ENCODE assay signal across 17 mouse cellular contexts in genomic region chr10:58644194-58644593, GRCm38 (mm10). TPM values are rescaled to one million over a fixed set of nuclear protein-coding genes. Genes with fewer than 3 reads are reported as not detected.
DNase-seq lines count a peak whose midpoint lies in the region; ATAC-seq and TF ChIP-seq lines count a peak whose summit lies in the region.
"Had no signal": no experiment of that assay in that cellular context is flagged by ENCODE, and none has a peak within 500 bp of the region (broad histone marks: within the 10 kb centered on the region; RNA-seq: fewer than 3 reads in every experiment).

No protein-coding gene starts in this region.

- H3K27ac ChIP-seq in cerebellum, adult 2 months (ENCODE audit: insufficient read depth, low read length): no peak overlapping the region
- H3K27ac ChIP-seq in lung, embryonic 15.5 days: no peak overlapping the region
- no peak overlapping the region for H3K27ac ChIP-seq in liver, embryonic 12.5 days
- H3K27ac ChIP-seq: forebrain, embryonic 10.5 days; heart, embryonic 13.5 days; hindbrain, embryonic 13.5 days had no signal

- peaks cover 7% of the 10 kb centered on the region for H3K4me1 ChIP-seq in cerebellum, adult 2 months (ENCODE audit: control insufficient read depth, insufficient read depth, low read length)
- H3K4me1 ChIP-seq in lung, embryonic 15.5 days: peaks cover 29% of the 10 kb centered on the region
- H3K4me1 ChIP-seq in liver, embryonic 12.5 days: no peaks in the 10 kb centered on the region
- H3K4me1 ChIP-seq: megakaryocyte, embryonic 14.5 days had no signal

- H3K27me3 ChIP-seq in cerebellum, adult 2 months (ENCODE audit: control insufficient read depth, insufficient read depth, low read length): no peaks in the 10 kb centered on the region; the same call in 1 of the 2 replicates
- H3K27me3 ChIP-seq in lung, embryonic 15.5 days: no peaks in the 10 kb centered on the region
- no peaks in the 10 kb centered on the region for H3K27me3 ChIP-seq in liver, embryonic 12.5 days (replicated peaks)
- H3K27me3 ChIP-seq: heart, embryonic 13.5 days; hindbrain, embryonic 13.5 days; megakaryocyte, embryonic 14.5 days had no signal

- peak; percentile 12 for DNase-seq in kidney, postnatal 14 days
- DNase-seq in kidney, postnatal 4 days: no peak
- peak; percentile 65 for DNase-seq in brain, adult 2 months (ENCODE audit: low read depth, low spot score)
- peak; percentile 65 to 79 for DNase-seq in cerebellum, adult 2 months
- no peak for DNase-seq in frontal cortex, postnatal 14 days (ENCODE audit: low spot score in 2 of 2)
- no peak for DNase-seq in urinary bladder, postnatal 36 days (ENCODE audit: low spot score in 2 of 2)
- DNase-seq: adrenal gland, postnatal 10 days; B cell, adult 2 months; kidney, adult 2 months; liver; thymus, postnatal 25 days had no signal

- no peaks in the 10 kb centered on the region for H3K36me3 ChIP-seq in lung, embryonic 15.5 days
- H3K36me3 ChIP-seq in liver, embryonic 12.5 days: no peaks in the 10 kb centered on the region
- H3K36me3 ChIP-seq: forebrain, embryonic 10.5 days; heart, embryonic 13.5 days; hindbrain, embryonic 13.5 days had no signal

- no peak overlapping the region for H3K4me3 ChIP-seq in cerebellum, adult 2 months (replicated peaks; ENCODE audit: insufficient read depth, low read depth, low read length)
- no peak overlapping the region for H3K4me3 ChIP-seq in lung, embryonic 15.5 days
- no peak overlapping the region for H3K4me3 ChIP-seq in liver, embryonic 12.5 days
- H3K4me3 ChIP-seq: forebrain, embryonic 10.5 days; heart, embryonic 13.5 days; hindbrain, embryonic 13.5 days; megakaryocyte, embryonic 14.5 days had no signal

- no peak for TF ChIP-seq CTCF in cerebellum, adult 2 months (IDR thresholded peaks at IDR 0.05; ENCODE audit: borderline replicate concordance, insufficient read depth, low read depth, low read length)

- H3K4me2 ChIP-seq in lung, embryonic 15.5 days: no peak overlapping the region
- H3K4me2 ChIP-seq in liver, embryonic 12.5 days: no peak overlapping the region
- H3K4me2 ChIP-seq: heart, embryonic 13.5 days; hindbrain, embryonic 13.5 days had no signal

- peak; percentile 14; the same call in 1 of the 2 replicates for ATAC-seq in lung, embryonic 15.5 days (ENCODE audit: borderline replicate concordance, extremely low read depth, low FRiP score, low TSS enrichment)
- no peak for ATAC-seq in liver, embryonic 12.5 days

- no peak for TF ChIP-seq POLR2A in cerebellum, adult 2 months (IDR thresholded peaks at IDR 0.05; ENCODE audit: borderline replicate concordance, insufficient read depth, low read length)

- H3K9me3 ChIP-seq in lung, embryonic 15.5 days: no peaks in the 10 kb centered on the region
- H3K9me3 ChIP-seq in liver, embryonic 12.5 days (replicated peaks): no peaks in the 10 kb centered on the region
- H3K9me3 ChIP-seq: forebrain, embryonic 10.5 days; heart, embryonic 13.5 days; hindbrain, embryonic 13.5 days had no signal

- no peak overlapping the region for H3K9ac ChIP-seq in lung, embryonic 15.5 days
- H3K9ac ChIP-seq in liver, embryonic 12.5 days: no peak overlapping the region
- H3K9ac ChIP-seq: heart, embryonic 13.5 days; hindbrain, embryonic 13.5 days had no signal

- WGBS in cerebellum, adult 2 months: 8% methylated on average over 7 of the region's 7 CpGs
- WGBS in lung, embryonic 15.5 days: 53% methylated on average over 7 of the region's 7 CpGs
- WGBS in liver, embryonic 12.5 days (ENCODE audit: insufficient replicate concordance): 66% methylated on average over 7 of the region's 7 CpGs

RNA-seq across cellular contexts. Expression of gene Edar, which starts 31.3 kb away (rescaled TPM):
- polyA plus RNA-seq in cerebellum, adult 2 months (2012; rRNA removed): 0.08 and 0.13 TPM in 2 replicates
- polyA plus RNA-seq in lung, embryonic 15.5 days (2015; fragmentation: Nextera tagmentation; extraction: Ambion mirVana): 0.35 and 0.40 TPM in 2 replicates
- polyA plus RNA-seq in liver, embryonic 12.5 days (2016; fragmentation: Nextera tagmentation; extraction: Ambion mirVana): 0.06 TPM in 1 of 2 replicates, not detected in the other

Comparison
In these comparisons a context has a peak if more than half of its experiments do, and no peak if none do; other contexts are left out.
1. DNase-seq: peak in kidney, postnatal 14 days (single experiment), brain, adult 2 months (single experiment) and cerebellum, adult 2 months (2 of 2); none in kidney, postnatal 4 days (0 of 2), frontal cortex, postnatal 14 days (0 of 2) and urinary bladder, postnatal 36 days (0 of 2).